Mouse (Mus musculus) forebrain, postnatal 0 days (tissue): ENCODE measurements around the gene Klk1b27. TPM values are rescaled to one million over a fixed set of nuclear protein-coding genes. Genes with fewer than 3 reads are reported as not detected.
"Not testable (repeated sequence)": the region's sequence is repeated elsewhere in the genome, so short reads cannot be mapped to it uniquely, and the experiment has no call there.

Experiments
- ATAC-seq: fragments of 200-750 bp; cut with Nextera tagmentation; 2 replicates; pipeline ENCODE4 v1.8.0; 2017; ENCODE audit warnings: mild to moderate bottlenecking, moderate library complexity
- DNase-seq: peaks from one replicate; pipeline ENCODE4 v3.0.0-alpha.2; 2015
- H3K27ac ChIP-seq: fragments of 300-500 bp; sonication (generic); 2 replicates; pipeline ENCODE4 v1.5.1; 2014; ENCODE audit warnings: low read depth, mild to moderate bottlenecking, antibody characterized with exemption, low read length, moderate library complexity, mixed read lengths
- H3K27me3 ChIP-seq: fragments of 300-500 bp; sonication (generic); 2 replicates; pipeline ENCODE4 v1.6.1; 2014; ENCODE audit warnings: mild to moderate bottlenecking, low read length, mixed read lengths; ENCODE audit not compliant: insufficient read depth
- H3K36me3 ChIP-seq: fragments of 300-500 bp; sonication (generic); 2 replicates; pipeline ENCODE4 v1.6.1; 2014; ENCODE audit warnings: mild to moderate bottlenecking, moderate library complexity; ENCODE audit not compliant: insufficient read depth
- H3K4me1 ChIP-seq: fragments of 300-500 bp; sonication (generic); 2 replicates; pipeline ENCODE4 v1.6.1; 2014; ENCODE audit warnings: antibody characterized with exemption; ENCODE audit not compliant: insufficient read depth
- H3K4me2 ChIP-seq: fragments of 300-500 bp; sonication (generic); 2 replicates; pipeline ENCODE4 v1.6.1; 2014; ENCODE audit warnings: low read depth, mild to moderate bottlenecking, moderate library complexity
- H3K4me3 ChIP-seq: fragments of 300-500 bp; sonication (generic); 2 replicates; pipeline ENCODE4 v1.5.1; 2014; ENCODE audit warnings: low read depth, low read length, mixed read lengths
- H3K9ac ChIP-seq: fragments of 300-500 bp; sonication (generic); 2 replicates; pipeline ENCODE4 v1.6.1; 2014; ENCODE audit warnings: mild to moderate bottlenecking
- H3K9me3 ChIP-seq: fragments of 300-500 bp; sonication (generic); 2 replicates; pipeline ENCODE4 v1.6.1; 2016; ENCODE audit warnings: low read length
- CTCF ChIP-seq: sonication (generic); IDR thresholded peaks from 2 replicates; pipeline ENCODE4 v1.5.1; 2016; ENCODE audit warnings: antibody characterized with exemption, control low read depth, low read depth
- WGBS: fragments of 180-500 bp; shearing (Covaris S2); extraction: QIAGEN DNeasy Blood & Tissue Kit; methylation state at CpG from one replicate; pipeline ENCODE4 v1.1.7; 2014; 5-methylcytosine and 5-hydroxymethylcytosine counted together
- polyA plus RNA-seq: library from polyadenylated mRNA; unstranded; fragments of >200 nt; fragmentation: Nextera tagmentation; extraction: Ambion mirVana; gene quantifications from 2 replicates; pipeline ENCODE4 v1.2.1, GENCODE M21; 2015
- total RNA-seq: library from RNA; depleted of rRNA; stranded (reverse); fragments of >200 nt; gene quantifications from 2 replicates; pipeline ENCODE4 v1.2.3, GENCODE M21; 2014; rRNA removed

Gene Klk1b27
- total RNA-seq (not detected in 2 replicates), polyA plus RNA-seq (not detected in 2 replicates)

DNA sequence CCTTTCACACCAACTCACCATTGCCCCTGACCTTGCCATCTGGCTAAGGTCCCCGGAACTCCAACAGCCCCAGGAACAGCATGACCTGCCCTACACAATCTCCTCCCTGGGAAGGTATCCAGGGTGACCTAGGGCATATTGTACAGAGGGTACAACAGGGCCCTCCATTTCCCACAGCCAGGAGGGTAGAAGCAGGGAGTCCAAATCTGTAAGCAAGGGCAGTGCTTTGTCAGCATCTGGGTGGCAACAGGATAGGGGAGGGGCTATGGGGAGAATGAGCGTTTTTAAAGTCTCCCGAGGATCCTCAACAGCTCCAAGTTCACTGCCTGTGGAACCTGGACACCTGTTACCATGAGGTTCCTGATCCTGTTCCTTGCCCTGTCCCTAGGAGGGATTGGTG is at the start of gene Klk1b27:
Gene Klk1b27, plus strand, starts transcription at position 301 of the 400 bp plus-strand sequence.
- H3K4me3 ChIP-seq, DNase-seq, H3K4me1 ChIP-seq, ATAC-seq, H3K27me3 ChIP-seq, H3K9ac ChIP-seq, H3K36me3 ChIP-seq, H3K27ac ChIP-seq, H3K9me3 ChIP-seq, H3K4me2 ChIP-seq: not testable (repeated sequence)
- WGBS, result 81% methylated on average over 3 of the region's 3 CpGs

- no peak for TF ChIP-seq CTCF
- no peaks in the 10 kb centered on the region for H3K4me1 ChIP-seq
- no peaks in the 10 kb centered on the region for H3K36me3 ChIP-seq
- H3K27me3 ChIP-seq, result no peaks in the 10 kb centered on the region
- no peak overlapping the region for H3K27ac ChIP-seq
- no peaks in the 10 kb centered on the region for H3K9me3 ChIP-seq
- H3K9ac ChIP-seq, result no peak overlapping the region
- no peak overlapping the region for H3K4me3 ChIP-seq
- DNase-seq (no peak), ATAC-seq (no peak)
- H3K4me2 ChIP-seq, result no peak overlapping the region
Observed at GRCm38 (mm10) chr7:44004847-44005246, 47.2 kb upstream of the Klk1b27 start.

DNA sequence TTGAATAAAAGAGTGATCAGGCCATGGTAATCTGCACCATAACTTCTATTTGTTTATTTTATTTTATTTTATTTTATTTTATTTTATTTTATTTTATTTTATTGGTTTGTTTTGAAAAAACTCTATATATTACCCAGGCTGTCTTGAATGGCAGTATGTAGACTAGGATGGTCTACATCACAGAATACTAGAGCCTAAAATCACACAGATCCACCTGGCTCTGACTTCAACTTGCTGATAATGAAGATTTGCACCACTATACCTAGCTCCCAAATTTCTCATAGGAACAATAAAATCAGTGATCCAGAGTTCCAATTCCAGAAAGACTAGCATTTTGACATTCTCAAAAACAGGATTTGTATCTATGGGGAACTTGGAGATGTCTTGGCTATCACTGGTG is 40.2 kb upstream of the Klk1b27 start, which contains the start of gene Klk1b26:
Gene Klk1b26, plus strand, starts transcription at position 301 of the 400 bp plus-strand sequence.
- not testable (repeated sequence) for ATAC-seq, H3K4me3 ChIP-seq, H3K27me3 ChIP-seq, H3K36me3 ChIP-seq, H3K9ac ChIP-seq, DNase-seq, H3K4me1 ChIP-seq, H3K9me3 ChIP-seq, H3K27ac ChIP-seq, H3K4me2 ChIP-seq

DNA sequence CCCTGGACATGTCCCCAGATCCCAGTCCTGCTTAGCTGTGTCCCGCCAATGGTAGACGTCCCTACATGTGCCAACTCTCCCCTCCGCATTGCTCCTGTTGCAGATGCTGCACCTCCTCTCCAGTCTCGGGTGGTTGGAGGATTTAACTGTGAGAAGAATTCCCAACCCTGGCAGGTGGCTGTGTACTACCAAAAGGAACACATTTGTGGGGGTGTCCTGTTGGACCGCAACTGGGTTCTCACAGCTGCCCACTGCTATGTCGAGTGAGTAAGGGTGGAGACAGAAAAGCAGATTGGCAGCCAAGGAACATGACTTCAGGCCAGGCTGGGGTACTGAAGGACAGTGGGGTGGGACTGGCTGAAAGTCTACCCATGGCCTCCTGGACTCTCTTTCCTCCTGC is 37.4 kb upstream of the Klk1b27 start:
- not testable (repeated sequence) for H3K27ac ChIP-seq, H3K27me3 ChIP-seq, ATAC-seq, H3K4me2 ChIP-seq, H3K9ac ChIP-seq, H3K36me3 ChIP-seq, H3K4me3 ChIP-seq, H3K4me1 ChIP-seq, DNase-seq, H3K9me3 ChIP-seq
- WGBS, result 83% methylated on average over 6 of the region's 6 CpGs

- TF ChIP-seq CTCF, result no peak
- Histone ChIP-seq H3K27ac (no peak overlapping the region), H3K27me3 (no peaks in the 10 kb centered on the region), H3K9me3 (no peaks in the 10 kb centered on the region), H3K36me3 (no peaks in the 10 kb centered on the region), H3K4me1 (no peaks in the 10 kb centered on the region), H3K9ac (no peak overlapping the region), H3K4me2 (no peak overlapping the region), H3K4me3 (no peak overlapping the region)
- ATAC-seq (no peak), DNase-seq (no peak)
- 83% methylated on average over 5 of the region's 5 CpGs for whole genome bisulfite sequencing
Observed at GRCm38 (mm10) chr7:44015071-44015470, 37.0 kb upstream of the Klk1b27 start.

DNA sequence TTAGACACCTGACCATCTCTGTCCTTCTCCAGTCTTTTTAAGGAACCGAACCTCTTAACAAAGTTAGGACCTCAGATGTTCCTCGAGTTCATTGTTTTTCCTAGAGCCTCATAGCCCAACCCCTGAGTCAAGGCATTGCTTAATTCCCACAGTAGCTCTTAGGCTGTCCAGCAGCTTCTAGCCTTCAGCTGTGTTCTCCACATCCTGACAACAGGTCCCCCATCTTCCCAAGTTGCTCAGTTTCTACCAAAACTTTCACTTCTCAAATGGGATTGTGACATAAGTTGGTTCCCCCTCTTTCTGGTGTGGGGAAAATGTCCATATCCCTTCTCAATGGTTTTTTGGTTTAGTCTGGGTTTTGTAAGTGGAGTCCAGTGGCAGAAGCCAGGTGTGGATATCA is 20.0 kb downstream of the Klk1b27 start:
- no peaks in the 10 kb centered on the region for H3K9me3 ChIP-seq
- H3K27me3 ChIP-seq, result no peaks in the 10 kb centered on the region
- no peaks in the 10 kb centered on the region for H3K4me1 ChIP-seq
- no peak overlapping the region for H3K27ac ChIP-seq
- H3K9ac ChIP-seq, result no peak overlapping the region
- ATAC-seq (no peak), DNase-seq (no peak)
- H3K4me2 ChIP-seq, result no peak overlapping the region
- WGBS, result 77% methylated on average over 2 of the region's 2 CpGs
- TF ChIP-seq CTCF, result no peak
- no peaks in the 10 kb centered on the region for H3K36me3 ChIP-seq
- no peak overlapping the region for H3K4me3 ChIP-seq

DNA sequence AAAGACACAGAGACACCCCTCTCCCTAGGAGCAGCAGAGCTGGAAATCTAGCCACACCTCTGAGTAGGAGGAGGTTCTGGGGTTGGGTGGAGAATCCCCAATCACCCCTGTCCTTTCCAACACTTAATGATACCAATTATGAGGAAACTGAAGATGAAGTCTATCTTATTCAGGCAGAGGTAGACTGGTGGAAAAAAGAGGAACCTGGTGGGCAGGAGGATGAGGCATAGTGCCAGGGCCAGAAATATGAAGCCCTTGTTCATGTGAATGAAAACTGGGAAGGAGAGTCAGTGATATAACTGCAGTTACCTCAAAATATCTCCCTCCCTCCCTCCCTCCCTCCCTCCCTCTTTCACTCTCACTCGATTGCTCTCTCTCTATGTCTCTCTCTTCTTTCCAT is 25.6 kb downstream of the Klk1b27 start:
- H3K4me1 ChIP-seq, result no peaks in the 10 kb centered on the region
- H3K9me3 ChIP-seq, result no peaks in the 10 kb centered on the region
- H3K4me2 ChIP-seq, result no peak overlapping the region
- no peak for TF ChIP-seq CTCF
- DNase-seq (no peak), ATAC-seq (no peak)
- no peaks in the 10 kb centered on the region for H3K36me3 ChIP-seq
- no peak overlapping the region for H3K27ac ChIP-seq
- no peak overlapping the region for H3K9ac ChIP-seq
- H3K27me3 ChIP-seq, result no peaks in the 10 kb centered on the region
- H3K4me3 ChIP-seq, result no peak overlapping the region
- WGBS, result 56% methylated on average over 1 of the region's 1 CpGs

DNA sequence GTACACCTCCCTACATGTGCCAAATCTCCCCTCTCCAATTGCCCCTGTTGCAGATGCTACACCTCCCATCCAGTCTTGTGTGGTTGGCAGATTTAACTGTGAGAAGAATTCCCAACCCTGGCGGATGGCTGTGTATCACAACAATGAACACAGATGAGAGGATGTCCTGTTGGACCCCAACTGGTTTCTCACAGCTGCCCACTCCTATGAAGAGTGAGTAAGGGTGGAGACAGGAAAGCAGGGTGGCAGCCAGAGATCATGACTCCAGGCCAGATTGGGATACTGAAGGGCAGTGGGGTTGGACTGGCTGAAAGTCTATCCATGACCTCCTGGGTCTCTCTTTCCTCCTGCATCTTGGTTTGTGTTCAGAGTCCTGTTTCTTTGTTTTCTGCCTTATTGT is 44.0 kb downstream of the Klk1b27 start:
- Histone ChIP-seq H3K9ac (no peak overlapping the region), H3K4me1 (no peaks in the 10 kb centered on the region), H3K27ac (no peak overlapping the region), H3K36me3 (no peaks in the 10 kb centered on the region), H3K4me2 (no peak overlapping the region), H3K27me3 (no peaks in the 10 kb centered on the region), H3K9me3 (no peaks in the 10 kb centered on the region), H3K4me3 (no peak overlapping the region)
- WGBS, result 71% methylated on average over 1 of the region's 1 CpGs
- ATAC-seq (no peak), DNase-seq (no peak)
- no peak for TF ChIP-seq CTCF

DNA sequence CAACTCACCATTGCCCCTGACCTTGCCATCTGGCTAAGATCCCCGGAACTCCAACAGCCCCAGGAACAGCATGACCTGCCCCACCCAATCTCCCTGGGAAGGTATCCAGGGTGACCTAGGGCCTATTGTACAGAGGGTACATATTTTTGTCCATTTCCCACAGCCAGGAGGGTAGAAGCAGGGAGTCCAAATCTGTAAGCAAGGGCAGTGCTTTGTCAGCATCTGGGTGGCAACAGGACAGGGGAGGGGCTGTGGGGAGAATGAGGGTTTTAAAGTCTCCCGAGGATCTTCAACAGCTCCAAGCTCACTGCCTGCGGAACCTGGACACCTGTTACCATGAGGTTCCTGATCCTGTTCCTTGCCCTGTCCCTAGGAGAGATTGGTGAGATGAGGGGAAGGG is 49.9 kb downstream of the Klk1b27 start, which contains the start of gene Klk1b21:
Gene Klk1b21, plus strand, starts transcription at position 301 of the 400 bp plus-strand sequence.
- H3K4me3 ChIP-seq, H3K27ac ChIP-seq, H3K9ac ChIP-seq, DNase-seq, H3K27me3 ChIP-seq, H3K9me3 ChIP-seq, ATAC-seq, H3K4me2 ChIP-seq, H3K36me3 ChIP-seq, H3K4me1 ChIP-seq: not testable (repeated sequence)
- WGBS, result 68% methylated on average over 3 of the region's 3 CpGs
